Mouse (Mus musculus): Measurements from ENCODE around the gene Chst11. TPM values are rescaled to one million over a fixed set of nuclear protein-coding genes. Genes with fewer than 3 reads are reported as not detected.
A peak's percentile ranks its signal among the peaks of the same experiment; 100 is the strongest.

Gene Chst11
- polyA plus RNA-seq, 1 experiment from 2014 or later: 5.2 TPM

DNA sequence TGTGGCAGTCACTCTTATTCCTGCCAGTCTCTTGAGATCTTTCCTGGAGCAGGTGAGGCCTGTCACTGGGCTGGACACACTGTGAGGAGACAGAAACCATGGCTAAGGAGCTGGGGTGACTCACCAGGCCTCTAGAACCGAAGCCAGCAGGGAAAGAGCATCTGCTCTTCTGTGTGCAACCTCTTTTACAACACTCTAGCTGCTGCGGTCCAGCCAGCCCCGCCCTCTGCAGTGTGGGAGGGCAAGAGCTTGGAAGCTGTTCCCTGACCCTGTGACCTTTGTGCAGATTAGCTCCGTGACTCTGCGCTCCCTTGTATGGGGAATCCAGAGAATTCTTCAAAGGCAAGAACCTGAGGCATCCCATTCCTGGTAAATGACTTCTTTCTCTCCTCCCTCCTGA lies 84.5 kb downstream of the Chst11 start:
- Histone ChIP-seq H3K4me3 (ENCODE audit: low read depth, low read length) (no peak overlapping the region), H3K27me3 (ENCODE audit: control insufficient read depth, insufficient read depth, low read length) (no peaks in the 10 kb centered on the region), H3K9ac (replicated peaks; ENCODE audit: low read depth, low read length) (no peak overlapping the region), H3K36me3 (ENCODE audit: control insufficient read depth, insufficient read depth, low read length) (no peaks in the 10 kb centered on the region), H3K9me3 (ENCODE audit: control insufficient read depth, low read length) (no peaks in the 10 kb centered on the region), H3K4me2 (ENCODE audit: low read depth, low read length) (no peak overlapping the region), H3K4me1 (ENCODE audit: control insufficient read depth, insufficient read depth, low read length) (no peaks in the 10 kb centered on the region), H3K27ac (ENCODE audit: low read depth, low read length) (no peak overlapping the region)
- no peak for ATAC-seq (ENCODE audit: low read depth)
- under 1% methylated on average over 5 of the region's 5 CpGs for WGBS

GRCm38 (mm10) chr10:83071785-83072580 lies 86.7 kb downstream of the Chst11 start:
- H3K9me3 ChIP-seq (ENCODE audit: control insufficient read depth, low read length): no peaks in the 10 kb centered on the region
- H3K9ac ChIP-seq (replicated peaks; ENCODE audit: low read depth, low read length): no peak overlapping the region
- no peak for ATAC-seq (ENCODE audit: low read depth)
- no peak overlapping the region for H3K4me2 ChIP-seq (ENCODE audit: low read depth, low read length)
- 70% methylated on average over 19 of the region's 19 CpGs for WGBS
- H3K36me3 ChIP-seq (ENCODE audit: control insufficient read depth, insufficient read depth, low read length): no peaks in the 10 kb centered on the region
- H3K4me1 ChIP-seq (ENCODE audit: control insufficient read depth, insufficient read depth, low read length): no peaks in the 10 kb centered on the region
- H3K27ac ChIP-seq (ENCODE audit: low read depth, low read length): no peak overlapping the region
- no peaks in the 10 kb centered on the region for H3K27me3 ChIP-seq (ENCODE audit: control insufficient read depth, insufficient read depth, low read length)
- no peak overlapping the region for H3K4me3 ChIP-seq (ENCODE audit: low read depth, low read length)

DNA sequence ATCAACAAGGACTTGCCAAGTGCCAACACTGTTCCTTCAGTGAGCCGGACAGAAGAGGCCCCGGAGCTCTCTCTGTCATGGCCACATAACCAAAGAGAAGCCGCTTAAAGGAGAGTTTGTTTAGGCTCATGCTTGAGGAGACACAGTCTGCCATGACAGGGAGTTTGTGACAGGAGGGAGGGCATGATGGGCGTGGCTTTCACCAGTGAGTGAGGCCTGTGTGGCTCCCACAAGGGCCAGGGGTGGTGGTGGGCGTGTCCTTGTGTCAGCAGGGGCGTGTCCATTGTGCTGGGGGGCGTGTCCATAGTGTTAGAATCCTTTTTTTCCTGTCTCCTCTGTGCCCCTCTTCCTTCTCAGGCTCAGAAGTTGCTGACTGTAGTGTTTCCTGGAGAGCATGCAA lies 87.8 kb downstream of the Chst11 start:
- no peak overlapping the region for H3K4me3 ChIP-seq (ENCODE audit: low read depth, low read length)
- no peaks in the 10 kb centered on the region for H3K27me3 ChIP-seq (ENCODE audit: control insufficient read depth, insufficient read depth, low read length)
- no peaks in the 10 kb centered on the region for H3K36me3 ChIP-seq (ENCODE audit: control insufficient read depth, insufficient read depth, low read length)
- no peak overlapping the region for H3K9ac ChIP-seq (replicated peaks; ENCODE audit: low read depth, low read length)
- H3K9me3 ChIP-seq (ENCODE audit: control insufficient read depth, low read length): no peaks in the 10 kb centered on the region
- no peak overlapping the region for H3K4me2 ChIP-seq (ENCODE audit: low read depth, low read length)
- no peak for ATAC-seq (ENCODE audit: low read depth)
- 65% methylated on average over 7 of the region's 7 CpGs for WGBS
- no peak overlapping the region for H3K27ac ChIP-seq (ENCODE audit: low read depth, low read length)
- H3K4me1 ChIP-seq (ENCODE audit: control insufficient read depth, insufficient read depth, low read length): no peaks in the 10 kb centered on the region

- Histone ChIP-seq H3K9ac (replicated peaks; ENCODE audit: low read depth, low read length) (no peak overlapping the region), H3K4me2 (ENCODE audit: low read depth, low read length) (no peak overlapping the region), H3K4me3 (ENCODE audit: low read depth, low read length) (no peak overlapping the region), H3K27ac (ENCODE audit: low read depth, low read length) (no peak overlapping the region), H3K27me3 (ENCODE audit: control insufficient read depth, insufficient read depth, low read length) (no peaks in the 10 kb centered on the region), H3K4me1 (ENCODE audit: control insufficient read depth, insufficient read depth, low read length) (peaks cover 13% of the 10 kb centered on the region; the same call in 1 of the 2 replicates), H3K9me3 (ENCODE audit: control insufficient read depth, low read length) (no peaks in the 10 kb centered on the region), H3K36me3 (ENCODE audit: control insufficient read depth, insufficient read depth, low read length) (no peaks in the 10 kb centered on the region)
- no peak for ATAC-seq (ENCODE audit: low read depth)
- 87% methylated on average over 7 of the region's 7 CpGs for WGBS
These were observed 91.5 kb downstream of the Chst11 start for GRCm38 (mm10) chr10:83076816-83077215.

DNA sequence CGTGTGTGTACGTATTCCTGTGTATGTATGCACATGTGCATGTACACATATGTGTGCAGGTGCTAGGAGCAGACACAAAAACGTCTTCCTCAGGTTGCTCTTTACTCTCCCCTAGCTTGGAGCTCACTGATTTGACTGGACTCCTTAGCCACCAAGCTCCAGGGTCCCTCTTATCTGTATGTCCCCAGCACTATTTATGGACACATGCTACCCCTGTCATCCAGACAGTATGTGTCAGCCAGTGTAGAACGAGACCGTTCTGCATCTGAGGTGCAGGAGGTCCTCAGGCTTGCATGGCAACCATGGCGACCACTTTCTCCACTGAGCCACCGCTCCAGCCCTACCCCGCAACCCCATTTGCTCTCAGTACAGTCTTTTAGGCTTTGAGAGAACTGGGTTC lies 93.4 kb downstream of the Chst11 start:
- Histone ChIP-seq H3K4me2 (ENCODE audit: low read depth, low read length) (no peak overlapping the region), H3K36me3 (ENCODE audit: control insufficient read depth, insufficient read depth, low read length) (no peaks in the 10 kb centered on the region), H3K9me3 (ENCODE audit: control insufficient read depth, low read length) (no peaks in the 10 kb centered on the region), H3K9ac (replicated peaks; ENCODE audit: low read depth, low read length) (no peak overlapping the region), H3K27me3 (ENCODE audit: control insufficient read depth, insufficient read depth, low read length) (no peaks in the 10 kb centered on the region), H3K4me3 (ENCODE audit: low read depth, low read length) (no peak overlapping the region), H3K27ac (ENCODE audit: low read depth, low read length) (no peak overlapping the region), H3K4me1 (ENCODE audit: control insufficient read depth, insufficient read depth, low read length) (peaks cover 13% of the 10 kb centered on the region; the same call in 1 of the 2 replicates)
- ATAC-seq (ENCODE audit: low read depth): no peak
- WGBS: 85% methylated on average over 8 of the region's 8 CpGs

GRCm38 (mm10) chr10:83079755-83080154 lies 94.5 kb downstream of the Chst11 start:
- H3K4me3 ChIP-seq (ENCODE audit: low read depth, low read length): no peak overlapping the region
- H3K9me3 ChIP-seq (ENCODE audit: control insufficient read depth, low read length): no peaks in the 10 kb centered on the region
- no peaks in the 10 kb centered on the region for H3K36me3 ChIP-seq (ENCODE audit: control insufficient read depth, insufficient read depth, low read length)
- H3K27me3 ChIP-seq (ENCODE audit: control insufficient read depth, insufficient read depth, low read length): no peaks in the 10 kb centered on the region
- no peak for ATAC-seq (ENCODE audit: low read depth)
- no peak overlapping the region for H3K4me2 ChIP-seq (ENCODE audit: low read depth, low read length)
- WGBS: 77% methylated on average over 13 of the region's 13 CpGs
- no peak overlapping the region for H3K9ac ChIP-seq (replicated peaks; ENCODE audit: low read depth, low read length)
- H3K4me1 ChIP-seq (ENCODE audit: control insufficient read depth, insufficient read depth, low read length): peaks cover 18% of the 10 kb centered on the region; the same call in 1 of the 2 replicates
- H3K27ac ChIP-seq (ENCODE audit: low read depth, low read length): no peak overlapping the region

DNA sequence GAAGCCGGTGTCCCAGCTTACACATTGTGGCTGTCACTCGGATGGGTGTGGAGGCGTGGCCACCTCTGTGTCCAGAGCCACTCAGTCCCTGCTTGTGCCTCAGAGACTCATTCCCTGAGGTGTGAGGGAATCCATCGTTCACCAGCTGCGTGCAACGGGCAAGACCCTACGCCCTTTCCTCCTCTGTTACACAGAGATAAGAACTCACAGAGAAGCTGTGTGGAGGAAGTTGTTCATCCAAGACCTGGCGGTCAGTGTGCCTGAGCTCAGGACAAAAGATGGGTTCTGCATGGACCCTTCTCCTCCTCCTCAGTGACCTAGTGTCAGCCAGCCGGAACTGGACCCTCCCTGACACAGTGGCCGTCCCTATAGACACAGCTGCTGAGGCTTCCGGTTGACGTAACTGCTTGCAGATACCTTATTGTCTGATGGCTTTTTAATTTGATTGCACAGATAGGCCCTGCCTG lies 95.0 kb downstream of the Chst11 start:
- 56% methylated on average over 12 of the region's 12 CpGs for WGBS
- no peaks in the 10 kb centered on the region for H3K27me3 ChIP-seq (ENCODE audit: control insufficient read depth, insufficient read depth, low read length)

GRCm38 (mm10) chr10:83080930-83081329 lies 95.6 kb downstream of the Chst11 start:
- peaks cover 18% of the 10 kb centered on the region; the same call in 1 of the 2 replicates for H3K4me1 ChIP-seq (ENCODE audit: control insufficient read depth, insufficient read depth, low read length)
- H3K9me3 ChIP-seq (ENCODE audit: control insufficient read depth, low read length): no peaks in the 10 kb centered on the region
- no peak overlapping the region for H3K9ac ChIP-seq (replicated peaks; ENCODE audit: low read depth, low read length)
- 0 out of 2 replicates have a peak overlapping the region, but pooled peaks have one; percentile 5 for H3K27ac ChIP-seq (ENCODE audit: low read depth, low read length)
- H3K27me3 ChIP-seq (ENCODE audit: control insufficient read depth, insufficient read depth, low read length): no peaks in the 10 kb centered on the region
- H3K36me3 ChIP-seq (ENCODE audit: control insufficient read depth, insufficient read depth, low read length): no peaks in the 10 kb centered on the region
- 38% methylated on average over 10 of the region's 10 CpGs for WGBS
- ATAC-seq (ENCODE audit: low read depth): peak; percentile 35; the same call in 1 of the 2 replicates
- no peak overlapping the region for H3K4me3 ChIP-seq (ENCODE audit: low read depth, low read length)
- H3K4me2 ChIP-seq (ENCODE audit: low read depth, low read length): no peak overlapping the region

More for the DNA sequence above, 95.0 kb downstream of the Chst11 start:
- no peaks in the 10 kb centered on the region for H3K36me3 ChIP-seq (ENCODE audit: control insufficient read depth, insufficient read depth, low read length)
- peak; percentile 16; the same call in 1 of the 2 replicates for ATAC-seq (ENCODE audit: low read depth)
- H3K4me3 ChIP-seq (ENCODE audit: low read depth, low read length): no peak overlapping the region
- H3K4me2 ChIP-seq (ENCODE audit: low read depth, low read length): no peak overlapping the region
- peaks cover 18% of the 10 kb centered on the region; the same call in 1 of the 2 replicates for H3K4me1 ChIP-seq (ENCODE audit: control insufficient read depth, insufficient read depth, low read length)
- no peak overlapping the region for H3K9ac ChIP-seq (replicated peaks; ENCODE audit: low read depth, low read length)
- H3K9me3 ChIP-seq (ENCODE audit: control insufficient read depth, low read length): no peaks in the 10 kb centered on the region
- no peak overlapping the region for H3K27ac ChIP-seq (ENCODE audit: low read depth, low read length)

GRCm38 (mm10) chr10:83083946-83084345 lies 98.6 kb downstream of the Chst11 start:
- Histone ChIP-seq H3K4me1 (ENCODE audit: control insufficient read depth, insufficient read depth, low read length) (peaks cover 30% of the 10 kb centered on the region), H3K9me3 (ENCODE audit: control insufficient read depth, low read length) (no peaks in the 10 kb centered on the region), H3K4me2 (ENCODE audit: low read depth, low read length) (no peak overlapping the region), H3K27ac (ENCODE audit: low read depth, low read length) (no peak overlapping the region; the same call in 1 of the 2 replicates), H3K9ac (replicated peaks; ENCODE audit: low read depth, low read length) (no peak overlapping the region), H3K36me3 (ENCODE audit: control insufficient read depth, insufficient read depth, low read length) (no peaks in the 10 kb centered on the region), H3K27me3 (ENCODE audit: control insufficient read depth, insufficient read depth, low read length) (no peaks in the 10 kb centered on the region), H3K4me3 (ENCODE audit: low read depth, low read length) (no peak overlapping the region)
- 34% methylated on average over 9 of the region's 9 CpGs for WGBS
- no peak for ATAC-seq (ENCODE audit: low read depth)

Data from neural tube, embryonic 14.5 days (tissue).